Mouse (Mus musculus) stomach, postnatal 0 days (tissue): ENCODE measurements around the gene Zfp362. TPM values are rescaled to one million over a fixed set of nuclear protein-coding genes. Genes with fewer than 3 reads are reported as not detected.

Experiments
- ATAC-seq: fragments of 200-750 bp; cut with Nextera tagmentation; 2 replicates; pipeline ENCODE4 v1.8.0; 2017; ENCODE audit not compliant: low FRiP score, low TSS enrichment
- DNase-seq: peaks from one replicate; pipeline ENCODE4 v3.0.0-alpha.2; 2016; ENCODE audit warnings: low spot score
- H3K27ac ChIP-seq: fragments of 300-500 bp; sonication (generic); replicated peaks from 2 replicates; pipeline ENCODE4 v1.5.1; 2014; ENCODE audit warnings: mild to moderate bottlenecking, control low read depth
- H3K27me3 ChIP-seq: fragments of 300-500 bp; sonication (generic); 2 replicates; pipeline ENCODE4 v1.6.1; 2014; ENCODE audit warnings: low read length; ENCODE audit not compliant: control insufficient read depth, insufficient read depth
- H3K36me3 ChIP-seq: fragments of 300-500 bp; sonication (generic); 2 replicates; pipeline ENCODE4 v1.6.1; 2014; ENCODE audit warnings: low read length, mixed read lengths; ENCODE audit not compliant: control insufficient read depth, insufficient read depth
- H3K4me1 ChIP-seq: fragments of 300-500 bp; sonication (generic); replicated peaks from 2 replicates; pipeline ENCODE4 v1.6.1; 2014; ENCODE audit warnings: antibody characterized with exemption; ENCODE audit not compliant: control insufficient read depth, insufficient read depth
- H3K4me2 ChIP-seq: fragments of 300-500 bp; sonication (generic); replicated peaks from 2 replicates; pipeline ENCODE4 v1.6.1; 2014; ENCODE audit warnings: low read depth, mild to moderate bottlenecking, control low read depth, moderate library complexity
- H3K4me3 ChIP-seq: fragments of 300-500 bp; sonication (generic); 2 replicates; pipeline ENCODE4 v1.5.1; 2014; ENCODE audit warnings: low read depth, low read length, control low read depth
- H3K9ac ChIP-seq: fragments of 300-500 bp; sonication (generic); 2 replicates; pipeline ENCODE4 v1.6.1; 2014; ENCODE audit warnings: mild to moderate bottlenecking, low read length, control low read depth, mixed read lengths
- H3K9me3 ChIP-seq: fragments of 300-500 bp; sonication (generic); 2 replicates; pipeline ENCODE4 v1.6.1; 2016; ENCODE audit warnings: low read length; ENCODE audit not compliant: control insufficient read depth
- CTCF ChIP-seq: IDR thresholded peaks from 2 replicates; pipeline ENCODE4 v1.5.1; 2016; ENCODE audit warnings: antibody characterized with exemption, low read depth, mild to moderate bottlenecking, moderate library complexity
- EP300 ChIP-seq: optimal IDR thresholded peaks from 2 replicates; pipeline ENCODE3; 2016; ENCODE audit warnings: antibody characterized with exemption
- WGBS: fragments of 180-500 bp; shearing (Covaris S2); extraction: QIAGEN DNeasy Blood & Tissue Kit; methylation state at CpG from one replicate; pipeline ENCODE4 v1.1.7; 2014; 5-methylcytosine and 5-hydroxymethylcytosine counted together
- polyA plus RNA-seq: library from polyadenylated mRNA; unstranded; fragments of >200 nt; fragmentation: Nextera tagmentation; extraction: Ambion mirVana; gene quantifications from 2 replicates; pipeline ENCODE4 v1.2.1, GENCODE M21; 2015

Gene Zfp362
- polyA plus RNA-seq, 1 experiment from 2014 or later, result 11.3 TPM

- 62% methylated on average over 3 of the region's 3 CpGs for WGBS
- DNase-seq (no peak), ATAC-seq (no peak)
- Histone ChIP-seq H3K9me3 (no peaks in the 10 kb centered on the region), H3K4me3 (no peak overlapping the region), H3K4me1 (no peaks in the 10 kb centered on the region), H3K9ac (no peak overlapping the region), H3K27ac (no peak overlapping the region), H3K4me2 (no peak overlapping the region), H3K36me3 (no peaks in the 10 kb centered on the region), H3K27me3 (no peaks in the 10 kb centered on the region)
- TF ChIP-seq EP300 (no peak), CTCF (no peak)
These were observed 18.3 kb upstream of the Zfp362 start for GRCm38 (mm10) chr4:128824131-128824530.

DNA sequence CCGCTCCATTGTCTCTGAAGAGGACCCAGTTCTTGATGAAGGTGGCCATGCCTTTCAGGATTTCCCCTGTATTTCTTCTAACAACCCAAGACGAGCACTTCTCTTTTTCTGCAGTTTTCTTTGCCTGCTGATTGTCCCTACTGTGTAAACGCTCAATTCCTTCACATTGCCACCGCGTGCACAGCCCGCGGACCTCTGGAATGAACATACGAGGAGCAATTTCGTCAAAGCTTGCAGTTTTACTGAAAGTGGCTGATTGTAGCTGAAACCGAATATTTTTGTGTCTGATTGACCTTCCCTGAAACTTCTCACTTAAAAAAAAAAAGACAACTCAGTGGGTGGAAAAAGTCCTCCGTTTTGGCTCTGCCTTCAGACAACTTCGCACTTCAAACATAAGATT, 14.7 kb upstream of the Zfp362 start:
- H3K4me2 ChIP-seq, result no peak overlapping the region
- no peaks in the 10 kb centered on the region for H3K27me3 ChIP-seq
- no peaks in the 10 kb centered on the region for H3K36me3 ChIP-seq
- no peak overlapping the region for H3K9ac ChIP-seq
- H3K4me1 ChIP-seq, result no peaks in the 10 kb centered on the region
- no peaks in the 10 kb centered on the region for H3K9me3 ChIP-seq
- ATAC-seq (no peak), DNase-seq (no peak)
- TF ChIP-seq EP300, result no peak
- no peak for TF ChIP-seq CTCF
- H3K4me3 ChIP-seq, result no peak overlapping the region
- H3K27ac ChIP-seq, result no peak overlapping the region
- 39% methylated on average over 12 of the region's 12 CpGs for WGBS

- peaks cover 2% of the 10 kb centered on the region; the same call in 1 of the 2 replicates for H3K4me1 ChIP-seq
- no peaks in the 10 kb centered on the region for H3K36me3 ChIP-seq
- TF ChIP-seq CTCF (no peak), EP300 (no peak)
- no peak overlapping the region for H3K4me2 ChIP-seq
- H3K27me3 ChIP-seq, result no peaks in the 10 kb centered on the region
- no peak overlapping the region for H3K27ac ChIP-seq
- WGBS, result 48% methylated on average over 7 of the region's 7 CpGs
- H3K9ac ChIP-seq, result no peak overlapping the region
- no peaks in the 10 kb centered on the region for H3K9me3 ChIP-seq
- no peak for ATAC-seq
- no peak for DNase-seq
- no peak overlapping the region for H3K4me3 ChIP-seq
These were observed 11.2 kb upstream of the Zfp362 start for GRCm38 (mm10) chr4:128817011-128817410.

DNA sequence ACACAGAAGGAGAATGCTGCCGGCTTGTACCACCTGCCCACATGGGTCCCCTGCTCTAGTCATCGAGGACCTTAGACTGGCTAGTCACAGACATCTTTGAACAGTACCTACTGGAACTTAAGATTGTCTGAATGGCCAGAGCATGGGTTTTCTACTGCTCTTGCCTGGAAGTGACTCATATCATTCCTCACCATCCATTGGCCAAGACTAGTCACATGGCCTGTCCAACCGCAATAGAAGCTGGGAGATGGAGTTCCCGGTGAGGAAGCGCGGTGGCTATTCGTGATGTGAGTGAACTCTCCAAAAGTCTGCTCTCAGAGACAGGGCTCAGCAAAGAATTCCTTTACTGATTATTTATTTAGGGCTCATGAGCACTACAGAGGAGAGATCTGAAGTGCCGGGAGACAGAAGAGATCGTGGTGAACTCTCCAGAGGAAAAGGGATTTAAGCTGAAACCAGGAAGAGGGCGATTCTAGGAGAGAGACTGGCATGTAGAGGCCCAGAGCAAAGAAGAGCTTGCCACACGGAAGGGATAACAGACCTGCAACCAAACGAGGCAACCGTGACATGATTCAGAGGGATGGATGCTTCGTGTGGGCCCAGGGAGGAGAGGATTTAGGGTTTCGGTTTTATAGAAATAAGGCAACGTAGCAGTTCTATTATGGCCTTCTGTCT, 5.7 kb upstream of the Zfp362 start:
- peak overlapping the region; percentile 60 for H3K4me2 ChIP-seq
- DNase-seq (peak; percentile 84), ATAC-seq (peak; percentile 93)
- 11% methylated on average over 16 of the region's 16 CpGs for WGBS
- H3K27ac ChIP-seq, result 0 out of 2 replicates have a peak overlapping the region, but pooled peaks have one; percentile 36
- H3K9ac ChIP-seq, result peak overlapping the region; percentile 62
- TF ChIP-seq CTCF (0 out of 2 replicates have a peak, but pooled peaks have one; percentile 14), EP300 (no peak)
- H3K36me3 ChIP-seq, result no peaks in the 10 kb centered on the region
- no peaks in the 10 kb centered on the region for H3K27me3 ChIP-seq
- H3K4me3 ChIP-seq, result peak overlapping the region; percentile 41
- no peaks in the 10 kb centered on the region for H3K9me3 ChIP-seq
- peaks cover 6% of the 10 kb centered on the region for H3K4me1 ChIP-seq

DNA sequence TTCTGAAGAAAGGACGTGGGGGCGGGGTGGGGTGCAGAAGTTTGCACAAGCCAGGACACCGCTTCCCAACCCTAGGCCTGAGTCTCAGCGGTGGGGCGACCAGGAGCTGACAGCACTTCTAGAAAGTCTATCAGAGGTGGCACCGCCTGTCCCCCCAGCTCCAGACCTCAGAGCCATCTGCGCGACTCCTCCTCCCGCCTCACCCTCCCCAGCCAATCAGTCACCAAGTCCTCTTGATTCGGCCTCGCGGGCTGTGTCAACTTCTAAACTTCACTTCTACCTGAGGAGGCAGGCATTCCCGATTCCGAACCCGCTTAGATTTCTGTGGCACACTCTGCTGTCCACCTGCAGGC, 958 bp upstream of the Zfp362 start:
- peak; percentile 51 for ATAC-seq
- WGBS, result under 1% methylated on average over 11 of the region's 15 CpGs
- H3K9ac ChIP-seq, result peak overlapping the region; percentile 97
- TF ChIP-seq EP300 (no peak), CTCF (no peak; the same call in 1 of the 2 replicates)
- peak overlapping the region; percentile 92 for H3K4me2 ChIP-seq
- peak overlapping the region; percentile 99 for H3K27ac ChIP-seq
- H3K4me1 ChIP-seq, result peaks cover 13% of the 10 kb centered on the region
- peak; percentile 77 for DNase-seq
- H3K9me3 ChIP-seq, result no peaks in the 10 kb centered on the region
- peak overlapping the region; percentile 78 for H3K4me3 ChIP-seq
- H3K27me3 ChIP-seq, result no peaks in the 10 kb centered on the region
- no peaks in the 10 kb centered on the region for H3K36me3 ChIP-seq
